Mouse (Mus musculus) 3134 (cell line): ENCODE data around the gene Sox5.

Experiments used
- DNase-seq: peaks from one replicate; pipeline ENCODE4 v3.0.0-alpha.2; 2011; ENCODE audit warnings: low spot score; ENCODE audit not compliant: insufficient read length; ENCODE audit errors: extremely low read depth

The Sox5 gene

GRCm38 (mm10) chr6:144074826-144075225 is 707.0 kb downstream of the Sox5 start:
- DNase-seq, result peak; percentile 81

GRCm38 (mm10) chr6:144070461-144070860 is 711.3 kb downstream of the Sox5 start:
- no peak for DNase-seq

GRCm38 (mm10) chr6:144067491-144067890 is 714.3 kb downstream of the Sox5 start:
- no peak for DNase-seq

GRCm38 (mm10) chr6:144062428-144062827 is 719.3 kb downstream of the Sox5 start:
- DNase-seq, result peak; percentile 68

- DNase-seq, result peak; percentile 78
Measured at GRCm38 (mm10) chr6:144061814-144062213, 720.0 kb downstream of the Sox5 start.

- no peak for DNase-seq
Measured at GRCm38 (mm10) chr6:144057098-144057632, 724.6 kb downstream of the Sox5 start.

GRCm38 (mm10) chr6:144056252-144057097 is 725.3 kb downstream of the Sox5 start:
- no peak for DNase-seq

GRCm38 (mm10) chr6:144052487-144052886 is 729.3 kb downstream of the Sox5 start:
- DNase-seq, result no peak

- DNase-seq, result no peak
Measured at GRCm38 (mm10) chr6:144051316-144051715, 730.5 kb downstream of the Sox5 start.

- no peak for DNase-seq
Measured at GRCm38 (mm10) chr6:144048201-144048924, 733.4 kb downstream of the Sox5 start.

- DNase-seq, result no peak
Measured at GRCm38 (mm10) chr6:144045503-144045902, 736.3 kb downstream of the Sox5 start.

GRCm38 (mm10) chr6:144044381-144044780 is 737.4 kb downstream of the Sox5 start:
- DNase-seq, result no peak

- no peak for DNase-seq
Measured at GRCm38 (mm10) chr6:144042936-144043335, 738.8 kb downstream of the Sox5 start.

- DNase-seq, result no peak
Measured at GRCm38 (mm10) chr6:144041941-144042340, 739.8 kb downstream of the Sox5 start.

GRCm38 (mm10) chr6:144041188-144041587 is 740.6 kb downstream of the Sox5 start:
- no peak for DNase-seq

GRCm38 (mm10) chr6:144040349-144040748 is 741.4 kb downstream of the Sox5 start:
- no peak for DNase-seq

- no peak for DNase-seq
Measured at GRCm38 (mm10) chr6:144039221-144039620, 742.6 kb downstream of the Sox5 start.

GRCm38 (mm10) chr6:144033191-144033590 is 748.6 kb downstream of the Sox5 start:
- no peak for DNase-seq

GRCm38 (mm10) chr6:144016929-144017328 is 764.8 kb downstream of the Sox5 start:
- DNase-seq, result no peak

- no peak for DNase-seq
Measured at GRCm38 (mm10) chr6:144011880-144012524, 769.8 kb downstream of the Sox5 start.

GRCm38 (mm10) chr6:144010995-144011394 is 770.8 kb downstream of the Sox5 start:
- DNase-seq, result no peak
